Mouse (Mus musculus) forebrain, embryonic 12.5 days (tissue): ENCODE measurements around the gene Mtf1. TPM values are rescaled to one million over a fixed set of nuclear protein-coding genes. Genes with fewer than 3 reads are reported as not detected.

Source experiments
- ATAC-seq: fragments of 200-750 bp; cut with Nextera tagmentation; 2 replicates; pipeline ENCODE4 v1.8.0; 2017; ENCODE audit warnings: moderate TSS enrichment; ENCODE audit not compliant: low FRiP score
- H3K27ac ChIP-seq: fragments of 300-500 bp; sonication (generic); 2 replicates; pipeline ENCODE4 v1.5.1; 2016; ENCODE audit warnings: mild to moderate bottlenecking
- H3K27me3 ChIP-seq: fragments of 300-500 bp; sonication (generic); 2 replicates; pipeline ENCODE4 v1.6.1; 2016; ENCODE audit warnings: mild to moderate bottlenecking
- H3K36me3 ChIP-seq: fragments of 300-500 bp; sonication (generic); replicated peaks from 2 replicates; pipeline ENCODE4 v1.6.1; 2016; ENCODE audit warnings: mild to moderate bottlenecking
- H3K4me1 ChIP-seq: fragments of 300-500 bp; sonication (generic); 2 replicates; pipeline ENCODE4 v1.6.1; 2016
- H3K4me2 ChIP-seq: fragments of 300-500 bp; sonication (generic); 2 replicates; pipeline ENCODE4 v1.6.1; 2016; ENCODE audit warnings: mild to moderate bottlenecking, moderate library complexity
- H3K4me3 ChIP-seq: fragments of 300-500 bp; sonication (generic); replicated peaks from 2 replicates; pipeline ENCODE4 v1.5.1; 2016; ENCODE audit warnings: mild to moderate bottlenecking
- H3K9ac ChIP-seq: fragments of 300-500 bp; sonication (generic); 2 replicates; pipeline ENCODE4 v1.6.1; 2016; ENCODE audit warnings: mild to moderate bottlenecking
- H3K9me3 ChIP-seq: fragments of 300-500 bp; sonication (generic); 2 replicates; pipeline ENCODE4 v1.6.1; 2016
- WGBS: fragments of 180-500 bp; shearing (Covaris S2); methylation state at CpG from one replicate; pipeline ENCODE4 v1.1.7; 2016; 5-methylcytosine and 5-hydroxymethylcytosine counted together
- polyA plus RNA-seq: library from polyadenylated mRNA; unstranded; fragments of >200 nt; fragmentation: Nextera tagmentation; extraction: Ambion mirVana; gene quantifications from 2 replicates; pipeline ENCODE4 v1.2.1, GENCODE M21; 2016

The Mtf1 gene
- polyA plus RNA-seq: 13.6 and 17.4 TPM in 2 replicates

GRCm38 (mm10) chr4:124801552-124802308 lies at the start of gene Mtf1:
Gene Mtf1 (plus strand): TSS chr4:124802104.
- peak within 1 kb of the TSS; percentile 82 for H3K4me2 ChIP-seq
- H3K4me1 ChIP-seq: peaks cover 16% of the 10 kb centered on the region
- peak within 1 kb of the TSS; percentile 90 for H3K9ac ChIP-seq
- 2% methylated on average over 21 of the region's 21 CpGs for whole genome bisulfite sequencing
- H3K27ac ChIP-seq: peak within 1 kb of the TSS; percentile 98
- no peaks in the 10 kb centered on the region for H3K27me3 ChIP-seq
- peak within 1 kb of the TSS; percentile 81 for H3K4me3 ChIP-seq
- H3K36me3 ChIP-seq: peaks cover 39% of the 10 kb centered on the region
- peak; percentile 79 for ATAC-seq
- no peaks in the 10 kb centered on the region for H3K9me3 ChIP-seq

GRCm38 (mm10) chr4:124752281-124753199 lies 49.4 kb upstream of the Mtf1 start:
- peaks cover 10% of the 10 kb centered on the region for H3K27me3 ChIP-seq
- peak overlapping the region; percentile 82 for H3K4me3 ChIP-seq
- H3K27ac ChIP-seq: no peak overlapping the region
- ATAC-seq: no peak
- peak overlapping the region; percentile 97 for H3K4me2 ChIP-seq
- H3K9ac ChIP-seq: peak overlapping the region; percentile 76
- no peaks in the 10 kb centered on the region for H3K9me3 ChIP-seq
- 18% methylated on average over 15 of the region's 15 CpGs for WGBS
- peaks cover 18% of the 10 kb centered on the region for H3K4me1 ChIP-seq
- no peaks in the 10 kb centered on the region for H3K36me3 ChIP-seq

- no peak overlapping the region for H3K4me3 ChIP-seq
- H3K27ac ChIP-seq: no peak overlapping the region
- no peaks in the 10 kb centered on the region for H3K9me3 ChIP-seq
- H3K36me3 ChIP-seq: peaks cover 7% of the 10 kb centered on the region; the same call in 1 of the 2 replicates
- H3K4me1 ChIP-seq: peaks cover 16% of the 10 kb centered on the region
- H3K27me3 ChIP-seq: peaks cover 2% of the 10 kb centered on the region
- WGBS: 86% methylated on average over 7 of the region's 7 CpGs
- H3K9ac ChIP-seq: no peak overlapping the region
- ATAC-seq: no peak
- H3K4me2 ChIP-seq: no peak overlapping the region
Observed at GRCm38 (mm10) chr4:124755526-124755925, 46.4 kb upstream of the Mtf1 start.

GRCm38 (mm10) chr4:124759305-124759811 lies 42.5 kb upstream of the Mtf1 start:
- ATAC-seq: no peak
- Histone ChIP-seq H3K36me3 (peaks cover 7% of the 10 kb centered on the region; the same call in 1 of the 2 replicates), H3K27me3 (no peaks in the 10 kb centered on the region), H3K4me1 (no peaks in the 10 kb centered on the region), H3K4me3 (no peak overlapping the region), H3K27ac (no peak overlapping the region), H3K9ac (no peak overlapping the region), H3K9me3 (no peaks in the 10 kb centered on the region), H3K4me2 (no peak overlapping the region)
- WGBS: 95% methylated on average over 7 of the region's 7 CpGs

GRCm38 (mm10) chr4:124761201-124761600 lies 40.7 kb upstream of the Mtf1 start:
- WGBS: 63% methylated on average over 1 of the region's 1 CpGs
- Histone ChIP-seq H3K4me1 (no peaks in the 10 kb centered on the region), H3K9ac (no peak overlapping the region), H3K4me3 (no peak overlapping the region), H3K27me3 (no peaks in the 10 kb centered on the region), H3K4me2 (no peak overlapping the region), H3K9me3 (no peaks in the 10 kb centered on the region), H3K36me3 (peaks cover 7% of the 10 kb centered on the region; the same call in 1 of the 2 replicates), H3K27ac (no peak overlapping the region)
- ATAC-seq: no peak

- 93% methylated on average over 6 of the region's 6 CpGs for WGBS
Observed at GRCm38 (mm10) chr4:124762858-124763452, 38.9 kb upstream of the Mtf1 start.

GRCm38 (mm10) chr4:124765802-124766565 lies 35.9 kb upstream of the Mtf1 start:
- Histone ChIP-seq H3K9ac (no peak overlapping the region), H3K9me3 (no peaks in the 10 kb centered on the region), H3K4me3 (no peak overlapping the region), H3K27me3 (no peaks in the 10 kb centered on the region), H3K36me3 (no peaks in the 10 kb centered on the region), H3K4me1 (no peaks in the 10 kb centered on the region), H3K4me2 (no peak overlapping the region), H3K27ac (no peak overlapping the region)
- no peak for ATAC-seq
- WGBS: 92% methylated on average over 23 of the region's 23 CpGs

More at GRCm38 (mm10) chr4:124762858-124763452, 38.9 kb upstream of the Mtf1 start:
- Histone ChIP-seq H3K9ac (no peak overlapping the region), H3K9me3 (no peaks in the 10 kb centered on the region), H3K27ac (no peak overlapping the region), H3K4me3 (no peak overlapping the region), H3K4me1 (no peaks in the 10 kb centered on the region), H3K4me2 (no peak overlapping the region), H3K27me3 (no peaks in the 10 kb centered on the region), H3K36me3 (peaks cover 7% of the 10 kb centered on the region; the same call in 1 of the 2 replicates)
- no peak for ATAC-seq

- no peak overlapping the region for H3K9ac ChIP-seq
- WGBS: 96% methylated on average over 2 of the region's 2 CpGs
- no peaks in the 10 kb centered on the region for H3K4me1 ChIP-seq
- H3K4me3 ChIP-seq: no peak overlapping the region
- no peak for ATAC-seq
- no peaks in the 10 kb centered on the region for H3K9me3 ChIP-seq
- no peak overlapping the region for H3K4me2 ChIP-seq
- H3K27me3 ChIP-seq: no peaks in the 10 kb centered on the region
- no peak overlapping the region for H3K27ac ChIP-seq
- H3K36me3 ChIP-seq: no peaks in the 10 kb centered on the region
Observed at GRCm38 (mm10) chr4:124766566-124766940, 35.4 kb upstream of the Mtf1 start.

- no peaks in the 10 kb centered on the region for H3K4me1 ChIP-seq
- 89% methylated on average over 13 of the region's 13 CpGs for WGBS
- H3K4me2 ChIP-seq: no peak overlapping the region
- no peak for ATAC-seq
- no peaks in the 10 kb centered on the region for H3K36me3 ChIP-seq
- H3K9ac ChIP-seq: no peak overlapping the region
- H3K4me3 ChIP-seq: no peak overlapping the region
- no peaks in the 10 kb centered on the region for H3K9me3 ChIP-seq
- H3K27ac ChIP-seq: no peak overlapping the region
- no peaks in the 10 kb centered on the region for H3K27me3 ChIP-seq
Observed at GRCm38 (mm10) chr4:124768963-124769591, 32.8 kb upstream of the Mtf1 start.

GRCm38 (mm10) chr4:124770624-124771023 lies 31.3 kb upstream of the Mtf1 start:
- no peak overlapping the region for H3K9ac ChIP-seq
- no peaks in the 10 kb centered on the region for H3K9me3 ChIP-seq
- no peaks in the 10 kb centered on the region for H3K27me3 ChIP-seq
- no peak for ATAC-seq
- no peak overlapping the region for H3K4me2 ChIP-seq
- H3K36me3 ChIP-seq: no peaks in the 10 kb centered on the region
- WGBS: 79% methylated on average over 5 of the region's 5 CpGs
- no peak overlapping the region for H3K27ac ChIP-seq
- H3K4me1 ChIP-seq: no peaks in the 10 kb centered on the region
- no peak overlapping the region for H3K4me3 ChIP-seq

GRCm38 (mm10) chr4:124772125-124772524 lies 29.8 kb upstream of the Mtf1 start:
- Histone ChIP-seq H3K4me2 (no peak overlapping the region), H3K27me3 (no peaks in the 10 kb centered on the region), H3K4me1 (no peaks in the 10 kb centered on the region), H3K9me3 (no peaks in the 10 kb centered on the region), H3K36me3 (no peaks in the 10 kb centered on the region), H3K27ac (no peak overlapping the region), H3K9ac (no peak overlapping the region), H3K4me3 (no peak overlapping the region)
- ATAC-seq: no peak
- 72% methylated on average over 4 of the region's 4 CpGs for WGBS
